ENCODE assay signal across 30 mouse cellular contexts in genomic region chr7:101830373-101830772, GRCm38 (mm10). TPM values are rescaled to one million over a fixed set of nuclear protein-coding genes. Genes with fewer than 3 reads are reported as not detected.
DNase-seq lines count a peak whose midpoint lies in the region; ATAC-seq and TF ChIP-seq lines count a peak whose summit lies in the region.
"Had no signal": no experiment of that assay in that cellular context is flagged by ENCODE, and none has a peak within 500 bp of the region (broad histone marks: within the 10 kb centered on the region; RNA-seq: fewer than 3 reads in every experiment).

No protein-coding gene starts in this region.

- intact Hi-C loops in left cerebral cortex, adult 2 months (cut with DNase I) = loop anchor here (5.0 kb wide), 1 partner anchor 43 kb away; no protein-coding TSS in a partner anchor
- intact Hi-C loops in left cerebral cortex, postnatal 25 days (cut with DNase I) = no loop called here

- no peak for DNase-seq in heart, postnatal 0 days (ENCODE audit: low spot score)
- no peak for DNase-seq in heart, adult 18-20 months
- no peak for DNase-seq in left cerebral cortex, adult 2 months (ENCODE audit: extremely low spot score in 1 of 2, low spot score in 2 of 2)
- DNase-seq in left cerebral cortex, postnatal 25 days (ENCODE audit: low spot score in 2 of 2) = no peak
- DNase-seq in midbrain, postnatal 0 days (ENCODE audit: low spot score) = no peak
- DNase-seq in right cerebral cortex, postnatal 36 days (ENCODE audit: low spot score in 2 of 2) = no peak
- DNase-seq: adrenal gland, postnatal 25 days; cerebellum, adult 18-20 months; cerebellum, postnatal 10 days; forebrain, postnatal 0 days; gastrocnemius, postnatal 10 days; heart, postnatal 10 days; kidney, adult 18-20 months; kidney, postnatal 10 days; left cerebral cortex, postnatal 4 days; lung, postnatal 14 days; midbrain, embryonic 14.5 days; right cerebral cortex, adult 18-20 months had no signal

- no peak overlapping the region for H3K4me2 ChIP-seq in heart, postnatal 0 days (ENCODE audit: low read depth, low read length)
- H3K4me2 ChIP-seq in midbrain, postnatal 0 days (ENCODE audit: low read depth, low read length, poor library complexity, severe bottlenecking) = no peak overlapping the region
- H3K4me2 ChIP-seq in midbrain, embryonic 15.5 days = no peak overlapping the region
- H3K4me2 ChIP-seq: embryonic facial prominence, embryonic 15.5 days; forebrain, embryonic 12.5 days; heart, embryonic 12.5 days; hindbrain, embryonic 14.5 days; liver, embryonic 15.5 days had no signal

- H3K4me1 ChIP-seq in heart, postnatal 0 days (ENCODE audit: control insufficient read depth, insufficient read depth) = peaks cover 8% of the 10 kb centered on the region
- 0 out of 2 replicates have a peak, but pooled peaks cover 3% of the 10 kb centered on the region for H3K4me1 ChIP-seq in midbrain, postnatal 0 days (ENCODE audit: insufficient read depth, low read length)
- H3K4me1 ChIP-seq in midbrain, embryonic 15.5 days = 0 out of 2 replicates have a peak, but pooled peaks cover 5% of the 10 kb centered on the region
- H3K4me1 ChIP-seq: liver, embryonic 15.5 days had no signal

- H3K27me3 ChIP-seq in heart, postnatal 0 days (ENCODE audit: control insufficient read depth, insufficient read depth, low read length) = no peaks in the 10 kb centered on the region
- no peaks in the 10 kb centered on the region for H3K27me3 ChIP-seq in midbrain, postnatal 0 days (ENCODE audit: insufficient read depth, low read length)
- no peaks in the 10 kb centered on the region for H3K27me3 ChIP-seq in midbrain, embryonic 15.5 days (replicated peaks)
- H3K27me3 ChIP-seq: embryonic facial prominence, embryonic 15.5 days; forebrain, embryonic 12.5 days; heart, embryonic 12.5 days had no signal

- H3K36me3 ChIP-seq in heart, postnatal 0 days (replicated peaks; ENCODE audit: control insufficient read depth, insufficient read depth, low read length) = peaks cover 83% of the 10 kb centered on the region
- peaks cover 6% of the 10 kb centered on the region for H3K36me3 ChIP-seq in midbrain, postnatal 0 days (ENCODE audit: insufficient read depth, low read length)
- H3K36me3 ChIP-seq in midbrain, embryonic 15.5 days (replicated peaks) = no peaks in the 10 kb centered on the region

- no peak for TF ChIP-seq EP300 in heart, postnatal 0 days (IDR thresholded peaks at IDR 0.05; ENCODE audit: low read depth)

- ATAC-seq in heart, postnatal 0 days (ENCODE audit: insufficient read depth, low read depth) = no peak
- ATAC-seq in midbrain, postnatal 0 days (ENCODE audit: low FRiP score) = no peak
- ATAC-seq in midbrain, embryonic 15.5 days (replicated peaks) = no peak
- ATAC-seq: forebrain, postnatal 0 days had no signal

- H3K9ac ChIP-seq in heart, postnatal 0 days (replicated peaks; ENCODE audit: low read depth, low read length) = no peak overlapping the region
- no peak overlapping the region for H3K9ac ChIP-seq in midbrain, postnatal 0 days (replicated peaks; ENCODE audit: low read length, poor library complexity, severe bottlenecking)
- no peak overlapping the region for H3K9ac ChIP-seq in midbrain, embryonic 15.5 days
- H3K9ac ChIP-seq: embryonic facial prominence, embryonic 15.5 days; forebrain, embryonic 12.5 days; forebrain, postnatal 0 days; heart, embryonic 12.5 days; hindbrain, embryonic 14.5 days; liver, embryonic 15.5 days had no signal

- no peak overlapping the region for H3K4me3 ChIP-seq in heart, postnatal 0 days (ENCODE audit: low read depth, low read length)
- no peak overlapping the region for H3K4me3 ChIP-seq in left cerebral cortex, adult 2 months
- H3K4me3 ChIP-seq in midbrain, postnatal 0 days (ENCODE audit: low read depth, low read length) = no peak overlapping the region
- no peak overlapping the region for H3K4me3 ChIP-seq in midbrain, embryonic 15.5 days
- H3K4me3 ChIP-seq: embryonic facial prominence, embryonic 10.5 days; embryonic facial prominence, embryonic 15.5 days; forebrain, embryonic 12.5 days; heart, embryonic 12.5 days; liver, embryonic 15.5 days had no signal

- 100% methylated on average over 3 of the region's 3 CpGs for WGBS in heart, postnatal 0 days
- WGBS in midbrain, postnatal 0 days = 97% methylated on average over 3 of the region's 3 CpGs
- 100% methylated on average over 3 of the region's 3 CpGs for WGBS in midbrain, embryonic 15.5 days

- H3K27ac ChIP-seq in heart, postnatal 0 days (ENCODE audit: low read depth) = no peak overlapping the region
- no peak overlapping the region for H3K27ac ChIP-seq in left cerebral cortex, adult 2 months
- no peak overlapping the region for H3K27ac ChIP-seq in midbrain, postnatal 0 days (ENCODE audit: low read depth, low read length)
- H3K27ac ChIP-seq in midbrain, embryonic 15.5 days = no peak overlapping the region
- H3K27ac ChIP-seq: embryonic facial prominence, embryonic 10.5 days; embryonic facial prominence, embryonic 15.5 days; forebrain, embryonic 12.5 days; hindbrain, embryonic 14.5 days; liver, embryonic 15.5 days had no signal

- H3K9me3 ChIP-seq in heart, postnatal 0 days (replicated peaks; ENCODE audit: control insufficient read depth, low read length) = no peaks in the 10 kb centered on the region
- H3K9me3 ChIP-seq in midbrain, postnatal 0 days (ENCODE audit: low read length) = no peaks in the 10 kb centered on the region
- H3K9me3 ChIP-seq in midbrain, embryonic 15.5 days = no peaks in the 10 kb centered on the region
- H3K9me3 ChIP-seq: embryonic facial prominence, embryonic 10.5 days; embryonic facial prominence, embryonic 15.5 days; forebrain, embryonic 12.5 days; heart, embryonic 12.5 days; liver, embryonic 15.5 days had no signal

- TF ChIP-seq CTCF in heart, postnatal 0 days (IDR thresholded peaks at IDR 0.05; ENCODE audit: low read depth) = peak; percentile 10; the same call in 1 of the 2 replicates
- TF ChIP-seq CTCF in left cerebral cortex, adult 2 months (IDR thresholded peaks at IDR 0.05) = peak; percentile 25
- peak; percentile 10; the same call in 1 of the 2 replicates for TF ChIP-seq CTCF in midbrain, postnatal 0 days (IDR thresholded peaks at IDR 0.05)

RNA-seq across cellular contexts. Expression of gene Inppl1, which starts 7.7 kb away (rescaled TPM):
- total RNA-seq in heart, postnatal 0 days (2014; rRNA removed; ENCODE audit: low replicate concordance) = 98.2 and 98.3 TPM in 2 replicates
- 45.0 and 47.5 TPM in 2 replicates for polyA plus RNA-seq in heart, postnatal 0 days (2015; fragmentation: Nextera tagmentation; extraction: Ambion mirVana)
- total RNA-seq in heart, adult 18-20 months (2021) = 100 to 1,000 TPM; 184 to 200 TPM
- 10 to 100 TPM; 28.1 to 34.7 TPM for total RNA-seq in left cerebral cortex, adult 2 months (2021)
- 10 to 100 TPM; 32.7 to 33.6 TPM for total RNA-seq in left cerebral cortex, postnatal 25 days (2021)
- total RNA-seq in midbrain, postnatal 0 days (2014; rRNA removed) = 16.8 and 21.2 TPM in 2 replicates
- polyA plus RNA-seq in midbrain, postnatal 0 days (2015; fragmentation: Nextera tagmentation; extraction: Ambion mirVana) = 5.7 and 8.0 TPM in 2 replicates
- 11.5 and 14.9 TPM in 2 replicates for polyA plus RNA-seq in midbrain, embryonic 15.5 days (2015; fragmentation: Nextera tagmentation; extraction: Ambion mirVana)

RNA-seq across cellular contexts. Expression of gene Phox2a, which starts 12.3 kb away (rescaled TPM):
- total RNA-seq in heart, postnatal 0 days (2014; rRNA removed; ENCODE audit: low replicate concordance) = not detected in 2 replicates
- polyA plus RNA-seq in heart, postnatal 0 days (2015; fragmentation: Nextera tagmentation; extraction: Ambion mirVana) = 0.07 and 0.33 TPM in 2 replicates
- total RNA-seq in heart, adult 18-20 months (2021) = under 1 TPM; 0.18 to 0.27 TPM
- not detected for total RNA-seq in left cerebral cortex, adult 2 months (2021)
- not detected for total RNA-seq in left cerebral cortex, postnatal 25 days (2021)
- 0.82 TPM in 1 of 2 replicates, not detected in the other for total RNA-seq in midbrain, postnatal 0 days (2014; rRNA removed)
- polyA plus RNA-seq in midbrain, postnatal 0 days (2015; fragmentation: Nextera tagmentation; extraction: Ambion mirVana) = 0.12 TPM in 1 of 2 replicates, not detected in the other
- polyA plus RNA-seq in midbrain, embryonic 15.5 days (2015; fragmentation: Nextera tagmentation; extraction: Ambion mirVana) = 0.10 and 0.55 TPM in 2 replicates
- total RNA-seq: forebrain, postnatal 0 days; granulocyte monocyte progenitor cell, adult 5-6 weeks; hematopoietic stem cell, adult 5-6 weeks; layer of hippocampus, postnatal 14 days; left cerebral cortex, postnatal 4 days; neutrophil, adult 5-6 weeks had no signal
- polyA plus RNA-seq: forebrain, embryonic 12.5 days; forebrain, postnatal 0 days; liver, embryonic 15.5 days; thymus, postnatal 0 days had no signal

RNA-seq across cellular contexts. Expression of gene Folr2, which starts 26.6 kb away (rescaled TPM):
- total RNA-seq in heart, postnatal 0 days (2014; rRNA removed; ENCODE audit: low replicate concordance) = 0.77 and 2.6 TPM in 2 replicates
- polyA plus RNA-seq in heart, postnatal 0 days (2015; fragmentation: Nextera tagmentation; extraction: Ambion mirVana) = 0.86 and 1.0 TPM in 2 replicates
- 1 to 10 TPM; 5.0 to 7.5 TPM for total RNA-seq in heart, adult 18-20 months (2021)
- not detected for total RNA-seq in left cerebral cortex, adult 2 months (2021)
- under 1 TPM in 1 of 2 experiments, not detected in 1; 0.37 TPM for total RNA-seq in left cerebral cortex, postnatal 25 days (2021)
- total RNA-seq in midbrain, postnatal 0 days (2014; rRNA removed) = 2.6 and 3.4 TPM in 2 replicates
- polyA plus RNA-seq in midbrain, postnatal 0 days (2015; fragmentation: Nextera tagmentation; extraction: Ambion mirVana) = 2.3 and 3.5 TPM in 2 replicates
- polyA plus RNA-seq in midbrain, embryonic 15.5 days (2015; fragmentation: Nextera tagmentation; extraction: Ambion mirVana) = 2.3 and 2.8 TPM in 2 replicates
- total RNA-seq: granulocyte monocyte progenitor cell, adult 5-6 weeks; hematopoietic stem cell, adult 5-6 weeks; neutrophil, adult 5-6 weeks had no signal
- polyA plus RNA-seq: heart, embryonic 12.5 days had no signal

RNA-seq across cellular contexts. Expression of gene Anapc15, which starts 33.1 kb away (rescaled TPM):
- total RNA-seq in heart, postnatal 0 days (2014; rRNA removed; ENCODE audit: low replicate concordance) = 45.1 and 51.8 TPM in 2 replicates
- 37.7 and 38.7 TPM in 2 replicates for polyA plus RNA-seq in heart, postnatal 0 days (2015; fragmentation: Nextera tagmentation; extraction: Ambion mirVana)
- 10 to 100 TPM; 16.8 to 17.2 TPM for total RNA-seq in heart, adult 18-20 months (2021)
- total RNA-seq in left cerebral cortex, adult 2 months (2021) = 10 to 100 TPM; 31.4 to 32.6 TPM
- total RNA-seq in left cerebral cortex, postnatal 25 days (2021) = 10 to 100 TPM; 31.2 to 36.8 TPM
- total RNA-seq in midbrain, postnatal 0 days (2014; rRNA removed) = 49.9 and 56.9 TPM in 2 replicates
- polyA plus RNA-seq in midbrain, postnatal 0 days (2015; fragmentation: Nextera tagmentation; extraction: Ambion mirVana) = 62.7 and 68.3 TPM in 2 replicates
- 76.9 and 78.1 TPM in 2 replicates for polyA plus RNA-seq in midbrain, embryonic 15.5 days (2015; fragmentation: Nextera tagmentation; extraction: Ambion mirVana)

RNA-seq across cellular contexts. Expression of gene Folr1, which starts 40.2 kb away (rescaled TPM):
- 1.3 and 81.7 TPM in 2 replicates for total RNA-seq in heart, postnatal 0 days (2014; rRNA removed; ENCODE audit: low replicate concordance)
- polyA plus RNA-seq in heart, postnatal 0 days (2015; fragmentation: Nextera tagmentation; extraction: Ambion mirVana) = 2.9 and 3.3 TPM in 2 replicates
- not detected for total RNA-seq in heart, adult 18-20 months (2021)
- total RNA-seq in left cerebral cortex, adult 2 months (2021) = 1 to 10 TPM; 1.1 to 1.8 TPM
- 1 to 10 TPM; 3.3 to 5.2 TPM for total RNA-seq in left cerebral cortex, postnatal 25 days (2021)
- total RNA-seq in midbrain, postnatal 0 days (2014; rRNA removed) = 4.9 and 11.5 TPM in 2 replicates
- 3.9 and 4.3 TPM in 2 replicates for polyA plus RNA-seq in midbrain, postnatal 0 days (2015; fragmentation: Nextera tagmentation; extraction: Ambion mirVana)
- 17.4 and 18.8 TPM in 2 replicates for polyA plus RNA-seq in midbrain, embryonic 15.5 days (2015; fragmentation: Nextera tagmentation; extraction: Ambion mirVana)
- total RNA-seq: granulocyte monocyte progenitor cell, adult 5-6 weeks; hematopoietic stem cell, adult 5-6 weeks had no signal
